14 mouse cellular contexts compared by ENCODE assay signal in genomic region chr12:91754606-91755005, GRCm38 (mm10). TPM values are rescaled to one million over a fixed set of nuclear protein-coding genes. Genes with fewer than 3 reads are reported as not detected.
DNase-seq lines count a peak whose midpoint lies in the region; ATAC-seq lines count a peak whose summit lies in the region.
"Had no signal": no experiment of that assay in that cellular context is flagged by ENCODE, and none has a peak within 500 bp of the region (broad histone marks: within the 10 kb centered on the region; RNA-seq: fewer than 3 reads in every experiment).

No protein-coding gene starts in this region.

- peak; percentile 44 for DNase-seq in kidney, adult 18-20 months
- no peak for DNase-seq in neural tube, embryonic 10.5 days (ENCODE audit: extremely low spot score, low spot score)
- no peak for DNase-seq in urinary bladder, postnatal 36 days (ENCODE audit: low spot score in 2 of 2)
- DNase-seq in layer of hippocampus, adult 8-10 months (ENCODE audit: low spot score in 2 of 2): no peak
- DNase-seq: adrenal gland, postnatal 25 days had no signal

- H3K9me3 ChIP-seq in forebrain, embryonic 13.5 days (replicated peaks): no peaks in the 10 kb centered on the region
- H3K9me3 ChIP-seq in forebrain, embryonic 15.5 days: no peaks in the 10 kb centered on the region
- no peaks in the 10 kb centered on the region for H3K9me3 ChIP-seq in kidney, embryonic 16.5 days (ENCODE audit: low read length)
- H3K9me3 ChIP-seq in neural tube, embryonic 14.5 days (ENCODE audit: control insufficient read depth, low read length): no peaks in the 10 kb centered on the region
- H3K9me3 ChIP-seq: G1E; heart, embryonic 15.5 days; liver, embryonic 15.5 days had no signal

- H3K9ac ChIP-seq in forebrain, embryonic 13.5 days: no peak overlapping the region
- H3K9ac ChIP-seq in forebrain, embryonic 15.5 days (replicated peaks): no peak overlapping the region
- no peak overlapping the region for H3K9ac ChIP-seq in kidney, embryonic 16.5 days (replicated peaks; ENCODE audit: low read length)
- no peak overlapping the region for H3K9ac ChIP-seq in neural tube, embryonic 14.5 days (replicated peaks; ENCODE audit: low read depth, low read length)
- H3K9ac ChIP-seq: heart, embryonic 15.5 days; liver, embryonic 15.5 days had no signal

- no peak overlapping the region for H3K4me3 ChIP-seq in forebrain, embryonic 13.5 days
- H3K4me3 ChIP-seq in forebrain, embryonic 15.5 days: no peak overlapping the region
- H3K4me3 ChIP-seq in kidney, embryonic 16.5 days (ENCODE audit: low read length): no peak overlapping the region
- H3K4me3 ChIP-seq in neural tube, embryonic 14.5 days (ENCODE audit: low read depth, low read length): no peak overlapping the region
- H3K4me3 ChIP-seq: heart, embryonic 15.5 days; liver, embryonic 15.5 days had no signal

- H3K27ac ChIP-seq in forebrain, embryonic 13.5 days: no peak overlapping the region
- no peak overlapping the region for H3K27ac ChIP-seq in forebrain, embryonic 15.5 days (replicated peaks)
- no peak overlapping the region for H3K27ac ChIP-seq in kidney, embryonic 16.5 days (ENCODE audit: low read length)
- no peak overlapping the region for H3K27ac ChIP-seq in neural tube, embryonic 14.5 days (ENCODE audit: low read depth, low read length)
- H3K27ac ChIP-seq: heart, embryonic 15.5 days; liver, embryonic 15.5 days; macrophage had no signal

- no peaks in the 10 kb centered on the region for H3K36me3 ChIP-seq in forebrain, embryonic 13.5 days (ENCODE audit: poor library complexity, severe bottlenecking)
- H3K36me3 ChIP-seq in forebrain, embryonic 15.5 days: no peaks in the 10 kb centered on the region
- H3K36me3 ChIP-seq in kidney, embryonic 16.5 days (ENCODE audit: insufficient read depth, low read length): no peaks in the 10 kb centered on the region
- no peaks in the 10 kb centered on the region for H3K36me3 ChIP-seq in neural tube, embryonic 14.5 days (ENCODE audit: control insufficient read depth, insufficient read depth, low read length)
- H3K36me3 ChIP-seq: heart, embryonic 15.5 days; liver, embryonic 15.5 days had no signal

- H3K4me2 ChIP-seq in forebrain, embryonic 13.5 days: no peak overlapping the region
- no peak overlapping the region for H3K4me2 ChIP-seq in forebrain, embryonic 15.5 days (replicated peaks)
- no peak overlapping the region for H3K4me2 ChIP-seq in kidney, embryonic 16.5 days (replicated peaks; ENCODE audit: low read depth, low read length)
- H3K4me2 ChIP-seq in neural tube, embryonic 14.5 days (ENCODE audit: low read depth, low read length): no peak overlapping the region
- H3K4me2 ChIP-seq: heart, embryonic 15.5 days; liver, embryonic 15.5 days had no signal

- peak; percentile 70; the same call in 1 of the 2 replicates for ATAC-seq in forebrain, embryonic 13.5 days
- no peak; the same call in 1 of the 2 replicates for ATAC-seq in forebrain, embryonic 15.5 days (replicated peaks)
- ATAC-seq in kidney, embryonic 16.5 days (ENCODE audit: low FRiP score, low TSS enrichment): no peak
- peak; percentile 62; the same call in 1 of the 2 replicates for ATAC-seq in neural tube, embryonic 14.5 days (ENCODE audit: low read depth)
- ATAC-seq: inflammation-experienced regulatory T-cells, adult 6 months had no signal

- H3K27me3 ChIP-seq in forebrain, embryonic 13.5 days: no peaks in the 10 kb centered on the region
- no peaks in the 10 kb centered on the region for H3K27me3 ChIP-seq in forebrain, embryonic 15.5 days
- H3K27me3 ChIP-seq in kidney, embryonic 16.5 days (ENCODE audit: insufficient read depth, low read length): no peaks in the 10 kb centered on the region
- no peaks in the 10 kb centered on the region for H3K27me3 ChIP-seq in neural tube, embryonic 14.5 days (ENCODE audit: control insufficient read depth, insufficient read depth, low read length)
- H3K27me3 ChIP-seq: heart, embryonic 15.5 days; liver, embryonic 15.5 days had no signal

- 52% methylated on average over 6 of the region's 6 CpGs for WGBS in forebrain, embryonic 13.5 days
- 42% methylated on average over 6 of the region's 6 CpGs for WGBS in forebrain, embryonic 15.5 days
- WGBS in kidney, embryonic 16.5 days: 70% methylated on average over 6 of the region's 6 CpGs
- WGBS in neural tube, embryonic 14.5 days: 71% methylated on average over 6 of the region's 6 CpGs

- peaks cover 6% of the 10 kb centered on the region for H3K4me1 ChIP-seq in forebrain, embryonic 13.5 days
- peaks cover 3% of the 10 kb centered on the region; the same call in 1 of the 2 replicates for H3K4me1 ChIP-seq in forebrain, embryonic 15.5 days
- peaks cover 7% of the 10 kb centered on the region; the same call in 1 of the 2 replicates for H3K4me1 ChIP-seq in kidney, embryonic 16.5 days (ENCODE audit: insufficient read depth, low read length)
- no peaks in the 10 kb centered on the region for H3K4me1 ChIP-seq in neural tube, embryonic 14.5 days (ENCODE audit: control insufficient read depth, insufficient read depth, low read length)

RNA-seq across cellular contexts. Expression of gene Ston2, which starts 33.6 kb away (rescaled TPM):
- polyA plus RNA-seq in forebrain, embryonic 13.5 days (2015; fragmentation: Nextera tagmentation; extraction: Ambion mirVana): 10.5 and 13.2 TPM in 2 replicates
- polyA plus RNA-seq in forebrain, embryonic 15.5 days (2015; fragmentation: Nextera tagmentation; extraction: Ambion mirVana): 6.2 and 7.5 TPM in 2 replicates
- polyA plus RNA-seq in kidney, embryonic 16.5 days (2015; fragmentation: Nextera tagmentation; extraction: Ambion mirVana): 11.0 TPM in 2 replicates
- 7.2 and 11.6 TPM in 2 replicates for polyA plus RNA-seq in neural tube, embryonic 14.5 days (2014; fragmentation: Nextera tagmentation; extraction: Ambion mirVana)
- total RNA-seq in layer of hippocampus, adult 8-10 months (2022): 10 to 100 TPM; 30.8 to 32.6 (median 32.0) TPM

Comparison
In these comparisons a context has a peak if more than half of its experiments do, and no peak if none do; other contexts are left out.
1. ATAC-seq: peak in forebrain, embryonic 13.5 days (single experiment) and neural tube, embryonic 14.5 days (single experiment); none in forebrain, embryonic 15.5 days (single experiment) and kidney, embryonic 16.5 days (single experiment).